Mouse (Mus musculus): Measurements from ENCODE around the gene Btbd2. TPM values are rescaled to one million over a fixed set of nuclear protein-coding genes. Genes with fewer than 3 reads are reported as not detected.

Gene Btbd2
- polyA plus RNA-seq, 1 experiment from 2014 or later: 68.2 TPM

GRCm38 (mm10) chr10:80684214-80684613 lies 27.3 kb upstream of the Btbd2 start:
- Histone ChIP-seq H3K4me1 (peaks cover 11% of the 10 kb centered on the region), H3K9me3 (no peaks in the 10 kb centered on the region), H3K9ac (no peak overlapping the region), H3K36me3 (peaks cover 50% of the 10 kb centered on the region), H3K4me2 (no peak overlapping the region), H3K4me3 (no peak overlapping the region), H3K27me3 (no peaks in the 10 kb centered on the region), H3K27ac (no peak overlapping the region)
- 56% methylated on average over 6 of the region's 6 CpGs for WGBS
- ATAC-seq (ENCODE audit: insufficient number of reproducible peaks, low FRiP score, low TSS enrichment, low read depth): no peak

- H3K36me3 ChIP-seq: peaks cover 45% of the 10 kb centered on the region
These were observed 26.8 kb upstream of the Btbd2 start for GRCm38 (mm10) chr10:80683647-80684046.

DNA sequence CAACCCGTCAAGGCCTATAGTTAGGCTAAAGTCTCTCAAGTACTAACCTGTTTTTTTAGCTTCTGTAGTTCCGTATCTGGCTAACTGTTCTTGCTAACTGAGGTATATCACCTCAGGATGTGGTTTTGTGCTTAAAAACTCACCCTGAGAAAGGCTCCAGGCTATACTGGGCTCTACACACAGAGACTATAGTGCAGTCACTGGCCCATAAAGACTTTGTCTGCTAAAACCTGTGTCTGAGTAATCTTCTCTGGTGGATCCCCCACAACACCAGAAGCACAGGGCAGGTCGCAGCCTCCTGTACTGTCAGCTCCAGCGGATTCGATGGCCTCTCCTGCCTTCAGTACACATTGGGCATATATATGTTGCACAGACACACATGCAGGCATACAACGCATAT lies 25.1 kb upstream of the Btbd2 start:
- H3K27me3 ChIP-seq: no peaks in the 10 kb centered on the region
- H3K4me1 ChIP-seq: peaks cover 33% of the 10 kb centered on the region
- WGBS: 91% methylated on average over 6 of the region's 6 CpGs
- H3K36me3 ChIP-seq: peaks cover 37% of the 10 kb centered on the region
- H3K9ac ChIP-seq: no peak overlapping the region
- no peak overlapping the region for H3K27ac ChIP-seq
- H3K9me3 ChIP-seq: no peaks in the 10 kb centered on the region
- no peak overlapping the region for H3K4me2 ChIP-seq
- ATAC-seq (ENCODE audit: insufficient number of reproducible peaks, low FRiP score, low TSS enrichment, low read depth): no peak
- H3K4me3 ChIP-seq: no peak overlapping the region

More at GRCm38 (mm10) chr10:80683647-80684046, 26.8 kb upstream of the Btbd2 start:
- Histone ChIP-seq H3K9ac (no peak overlapping the region), H3K27ac (no peak overlapping the region), H3K27me3 (no peaks in the 10 kb centered on the region), H3K4me3 (no peak overlapping the region), H3K4me1 (peaks cover 17% of the 10 kb centered on the region), H3K9me3 (no peaks in the 10 kb centered on the region), H3K4me2 (no peak overlapping the region)
- no peak for ATAC-seq (ENCODE audit: insufficient number of reproducible peaks, low FRiP score, low TSS enrichment, low read depth)
- WGBS: 96% methylated on average over 1 of the region's 1 CpGs

GRCm38 (mm10) chr10:80680260-80680696 lies 23.4 kb upstream of the Btbd2 start:
- Histone ChIP-seq H3K4me1 (peaks cover 37% of the 10 kb centered on the region), H3K4me2 (no peak overlapping the region), H3K9me3 (no peaks in the 10 kb centered on the region), H3K9ac (no peak overlapping the region), H3K27ac (peak overlapping the region; percentile 98; the same call in 1 of the 2 replicates), H3K36me3 (peaks cover 20% of the 10 kb centered on the region), H3K27me3 (no peaks in the 10 kb centered on the region), H3K4me3 (no peak overlapping the region)
- 75% methylated on average over 2 of the region's 2 CpGs for WGBS
- ATAC-seq (ENCODE audit: insufficient number of reproducible peaks, low FRiP score, low TSS enrichment, low read depth): no peak

- no peak for ATAC-seq (ENCODE audit: insufficient number of reproducible peaks, low FRiP score, low TSS enrichment, low read depth)
- Histone ChIP-seq H3K36me3 (peaks cover 14% of the 10 kb centered on the region; the same call in 1 of the 2 replicates), H3K27me3 (no peaks in the 10 kb centered on the region), H3K4me2 (no peak overlapping the region), H3K9me3 (no peaks in the 10 kb centered on the region), H3K27ac (peak overlapping the region; percentile 98), H3K9ac (no peak overlapping the region), H3K4me3 (no peak overlapping the region), H3K4me1 (peaks cover 41% of the 10 kb centered on the region)
- WGBS: 50% methylated on average over 9 of the region's 9 CpGs
These were observed 22.8 kb upstream of the Btbd2 start for GRCm38 (mm10) chr10:80679556-80680259.

DNA sequence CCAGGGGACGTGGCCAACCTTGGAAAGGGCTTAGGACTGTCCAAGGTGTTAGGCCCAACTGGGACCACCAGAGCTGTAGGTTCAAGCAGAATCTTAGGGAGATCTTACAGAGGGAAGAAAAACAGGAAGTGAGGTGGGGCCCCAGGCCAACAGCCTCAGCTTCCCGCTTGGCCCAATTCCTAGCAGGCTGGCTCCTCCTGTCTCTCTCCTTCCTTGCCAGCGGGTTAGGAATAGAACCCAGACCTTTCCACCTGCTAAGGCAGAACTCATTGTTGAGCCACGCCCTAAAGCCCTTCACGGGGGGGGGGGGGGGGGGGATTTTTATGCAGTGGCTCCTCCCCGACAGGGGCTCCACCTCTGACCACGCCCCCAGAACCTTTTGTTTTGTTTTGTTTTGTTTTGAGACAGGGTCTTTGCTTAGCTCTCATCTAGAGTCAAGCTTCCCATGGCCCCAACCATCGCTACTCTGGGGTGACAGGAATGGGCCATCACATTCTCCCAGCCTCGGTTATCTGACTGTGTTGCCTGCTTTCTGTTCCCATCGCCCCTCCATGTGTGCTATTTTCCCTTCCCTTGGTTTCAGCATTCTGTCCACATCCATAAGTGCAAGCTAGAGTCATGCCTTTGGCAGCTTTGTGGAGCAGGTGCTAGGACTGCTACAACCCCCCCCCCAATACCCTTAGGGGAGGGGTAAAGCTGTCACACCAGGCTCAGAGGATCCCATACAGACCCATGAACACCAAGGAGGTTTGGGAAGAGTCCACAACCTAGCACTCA lies 21.9 kb upstream of the Btbd2 start:
- Histone ChIP-seq H3K4me2 (peak overlapping the region; percentile 58), H3K36me3 (peaks cover 6% of the 10 kb centered on the region; the same call in 1 of the 2 replicates), H3K4me1 (peaks cover 48% of the 10 kb centered on the region), H3K27me3 (no peaks in the 10 kb centered on the region), H3K27ac (peak overlapping the region; percentile 98), H3K4me3 (no peak overlapping the region), H3K9me3 (no peaks in the 10 kb centered on the region), H3K9ac (no peak overlapping the region)
- no peak for ATAC-seq (ENCODE audit: insufficient number of reproducible peaks, low FRiP score, low TSS enrichment, low read depth)
- 44% methylated on average over 9 of the region's 10 CpGs for WGBS

DNA sequence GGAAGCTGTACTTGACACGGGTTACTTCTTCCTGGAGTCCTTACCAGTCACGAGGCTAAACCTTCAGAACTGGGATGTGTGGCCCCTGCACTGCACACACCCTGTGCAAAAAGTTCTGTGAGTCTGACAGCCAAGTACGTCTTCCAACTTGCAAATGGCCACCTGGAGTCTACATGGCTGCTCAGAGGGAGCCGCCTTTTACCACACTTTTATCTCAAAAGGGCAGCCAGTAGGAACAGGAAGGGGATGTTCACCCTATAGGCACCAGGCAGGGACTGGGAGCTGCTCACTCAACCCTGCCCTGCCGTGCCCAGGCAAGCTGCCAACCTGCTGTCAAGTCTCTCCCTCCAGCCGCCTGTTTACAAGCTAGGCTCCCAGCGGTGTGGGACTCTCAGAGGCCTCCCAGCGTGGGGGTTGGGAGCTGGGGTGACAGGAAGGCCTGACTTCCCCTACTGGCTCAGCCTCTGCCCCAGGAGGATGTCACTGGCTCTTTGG lies 21.1 kb upstream of the Btbd2 start, which contains the start of gene Mknk2:
Gene Mknk2, minus strand, starts transcription at position 171 of the 495 bp plus-strand sequence.
- Histone ChIP-seq H3K4me2 (peak within 1 kb of the TSS; percentile 58), H3K36me3 (peaks cover 2% of the 10 kb centered on the region; the same call in 1 of the 2 replicates), H3K27ac (peak within 1 kb of the TSS; percentile 98), H3K4me1 (peaks cover 56% of the 10 kb centered on the region), H3K27me3 (no peaks in the 10 kb centered on the region), H3K9me3 (no peaks in the 10 kb centered on the region), H3K9ac (peak within 1 kb of the TSS; percentile 69), H3K4me3 (peak within 1 kb of the TSS; percentile 95)
- WGBS: 9% methylated on average over 8 of the region's 8 CpGs
- ATAC-seq (ENCODE audit: insufficient number of reproducible peaks, low FRiP score, low TSS enrichment, low read depth): peak; percentile 5; the same call in 1 of the 2 replicates

DNA sequence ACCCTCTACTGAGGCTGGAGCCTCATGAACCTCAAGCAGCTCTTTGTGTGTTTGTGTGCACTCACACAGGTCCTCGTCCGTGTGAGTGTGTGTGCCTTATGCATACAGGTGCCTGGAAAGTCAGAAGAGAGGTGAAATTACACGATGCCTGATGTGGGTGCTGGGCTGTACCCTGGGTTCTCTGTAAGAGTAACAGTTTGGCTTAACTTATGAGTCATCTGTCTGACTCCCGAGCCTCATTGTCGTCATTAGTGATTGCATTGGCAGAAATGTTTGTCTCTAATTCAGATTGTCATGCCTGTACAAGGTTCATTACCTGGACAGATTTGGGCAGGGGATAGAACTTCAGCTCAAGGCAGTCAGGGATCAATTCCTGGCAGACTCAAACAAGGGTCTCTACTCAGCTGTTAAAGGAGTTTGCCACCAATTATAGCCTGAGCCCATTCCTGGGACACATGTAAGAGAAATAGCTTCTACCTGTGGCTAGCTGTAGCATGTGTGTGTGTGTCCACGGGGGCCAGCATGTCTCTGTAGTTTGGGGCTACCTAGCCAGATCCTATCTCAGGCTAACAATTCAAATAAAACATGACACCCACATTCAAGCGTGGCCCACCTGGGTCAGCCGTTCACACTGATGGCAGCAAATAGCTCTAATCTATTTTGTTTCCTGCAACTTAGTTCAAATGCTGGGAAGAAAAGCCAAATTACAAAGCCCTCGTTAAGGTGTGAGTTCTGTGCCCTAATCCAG lies 20.4 kb upstream of the Btbd2 start:
- ATAC-seq (ENCODE audit: insufficient number of reproducible peaks, low FRiP score, low TSS enrichment, low read depth): no peak
- peak overlapping the region; percentile 95 for H3K4me3 ChIP-seq
- peaks cover 63% of the 10 kb centered on the region for H3K4me1 ChIP-seq
- peaks cover 4% of the 10 kb centered on the region; the same call in 1 of the 2 replicates for H3K36me3 ChIP-seq
- no peaks in the 10 kb centered on the region for H3K9me3 ChIP-seq
- WGBS: 18% methylated on average over 9 of the region's 9 CpGs
- peak overlapping the region; percentile 98 for H3K27ac ChIP-seq
- H3K4me2 ChIP-seq: peak overlapping the region; percentile 58
- H3K9ac ChIP-seq: peak overlapping the region; percentile 69
- no peaks in the 10 kb centered on the region for H3K27me3 ChIP-seq

GRCm38 (mm10) chr10:80676198-80676928 lies 19.5 kb upstream of the Btbd2 start:
- H3K9me3 ChIP-seq: no peaks in the 10 kb centered on the region

DNA sequence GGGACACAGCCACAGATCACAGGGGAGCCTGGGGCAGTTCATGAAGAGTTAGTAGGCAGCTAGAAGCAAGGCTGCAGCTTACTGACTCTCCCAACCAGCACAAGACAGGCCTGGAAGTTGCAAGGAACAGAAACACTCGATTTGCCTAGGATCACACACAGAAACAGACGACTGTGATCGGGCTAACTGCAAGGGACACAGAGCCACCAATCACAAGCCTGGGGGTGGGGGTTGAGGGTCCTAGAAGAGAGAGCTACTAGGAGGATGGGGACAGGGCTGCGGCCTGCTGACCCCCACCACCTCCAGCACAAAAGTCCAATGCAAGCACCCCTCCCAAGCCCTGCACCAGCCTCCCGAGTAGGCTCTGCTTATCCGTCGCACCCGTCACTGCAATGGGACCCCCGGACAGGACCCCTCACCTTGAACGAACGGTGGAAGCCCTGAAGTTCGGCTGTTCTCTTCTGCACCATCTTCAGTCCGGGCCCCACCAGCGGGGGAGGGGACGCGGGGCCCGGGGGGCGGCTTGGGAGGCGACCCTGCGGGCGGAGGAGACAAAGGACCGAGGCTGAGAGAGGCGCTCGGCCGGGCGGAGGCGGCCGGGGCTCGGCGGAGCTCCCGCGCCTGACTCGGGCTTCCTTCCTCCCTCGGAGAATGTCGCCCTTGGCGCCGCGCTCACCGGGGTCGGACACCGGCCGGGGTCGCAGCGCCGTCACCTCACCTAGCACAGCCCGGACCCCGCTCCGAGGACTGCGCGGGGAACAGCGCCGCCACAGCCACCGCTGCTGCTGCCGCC lies 18.7 kb upstream of the Btbd2 start:
- peak overlapping the region; percentile 58 for H3K4me2 ChIP-seq
- no peaks in the 10 kb centered on the region for H3K9me3 ChIP-seq
- ATAC-seq (ENCODE audit: insufficient number of reproducible peaks, low FRiP score, low TSS enrichment, low read depth): no peak
- WGBS: under 1% methylated on average over 34 of the region's 54 CpGs
- H3K27me3 ChIP-seq: no peaks in the 10 kb centered on the region
- peaks cover 21% of the 10 kb centered on the region for H3K36me3 ChIP-seq
- peaks cover 78% of the 10 kb centered on the region for H3K4me1 ChIP-seq
- peak overlapping the region; percentile 95 for H3K4me3 ChIP-seq
- peak overlapping the region; percentile 89 for H3K27ac ChIP-seq
- H3K9ac ChIP-seq: peak overlapping the region; percentile 98

More at GRCm38 (mm10) chr10:80676198-80676928, 19.5 kb upstream of the Btbd2 start:
- peak overlapping the region; percentile 95 for H3K4me3 ChIP-seq
- under 1% methylated on average over 72 of the region's 78 CpGs for WGBS
- H3K4me2 ChIP-seq: peak overlapping the region; percentile 58
- H3K4me1 ChIP-seq: peaks cover 72% of the 10 kb centered on the region
- H3K36me3 ChIP-seq: peaks cover 13% of the 10 kb centered on the region
- H3K27ac ChIP-seq: peak overlapping the region; percentile 98
- no peaks in the 10 kb centered on the region for H3K27me3 ChIP-seq
- H3K9ac ChIP-seq: peak overlapping the region; percentile 98
- peak; percentile 94 for ATAC-seq (ENCODE audit: insufficient number of reproducible peaks, low FRiP score, low TSS enrichment, low read depth)

Measured in limb, embryonic 15.5 days (tissue).